ENCODE assay signal across 9 mouse cellular contexts in the genomic region with DNA sequence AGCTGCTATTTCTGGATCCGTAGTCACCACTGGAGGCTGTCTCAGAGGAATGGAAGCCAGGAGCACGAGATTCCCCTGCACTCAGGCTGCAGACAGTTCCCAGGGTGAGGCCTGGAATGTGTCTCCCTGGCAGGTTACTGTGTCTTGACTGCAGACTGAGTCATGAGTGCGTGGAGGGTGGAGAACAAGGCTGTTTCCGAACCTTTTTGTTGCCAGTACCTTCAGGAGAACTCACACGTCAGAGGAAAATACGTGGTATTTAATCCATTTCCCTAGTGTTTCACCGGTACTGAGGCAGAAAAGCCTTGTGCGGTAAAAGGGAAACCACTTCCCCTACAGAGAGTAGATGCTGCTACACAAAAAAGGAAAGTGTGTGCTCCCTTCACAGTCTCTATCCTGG. TPM values are rescaled to one million over a fixed set of nuclear protein-coding genes. Genes with fewer than 3 reads are reported as not detected.
DNase-seq lines count a peak whose midpoint lies in the region; ATAC-seq and TF ChIP-seq lines count a peak whose summit lies in the region.
"Had no signal": no experiment of that assay in that cellular context is flagged by ENCODE, and none has a peak within 500 bp of the region (broad histone marks: within the 10 kb centered on the region; RNA-seq: fewer than 3 reads in every experiment).

No protein-coding gene starts in this region.

- no peak overlapping the region for H3ac ChIP-seq in myocyte (ENCODE audit: control insufficient read depth, insufficient read length)

- H3K9me3 ChIP-seq in midbrain, embryonic 11.5 days (ENCODE audit: control insufficient read depth, low read length): no peaks in the 10 kb centered on the region
- no peaks in the 10 kb centered on the region for H3K9me3 ChIP-seq in midbrain, embryonic 14.5 days (ENCODE audit: control insufficient read depth, low read length)
- H3K9me3 ChIP-seq in embryonic facial prominence, embryonic 10.5 days: no peaks in the 10 kb centered on the region

- H3K9ac ChIP-seq in midbrain, embryonic 11.5 days (ENCODE audit: low read length): no peak overlapping the region
- no peak overlapping the region for H3K9ac ChIP-seq in midbrain, embryonic 14.5 days (replicated peaks; ENCODE audit: low read length)

- no peak overlapping the region for H3K27ac ChIP-seq in midbrain, embryonic 11.5 days (ENCODE audit: low read depth, low read length)
- H3K27ac ChIP-seq in midbrain, embryonic 14.5 days (replicated peaks; ENCODE audit: low read depth, low read length): no peak overlapping the region
- H3K27ac ChIP-seq in embryonic facial prominence, embryonic 10.5 days (replicated peaks): no peak overlapping the region

- H3K36me3 ChIP-seq in midbrain, embryonic 11.5 days (ENCODE audit: control insufficient read depth, insufficient read depth, low read length): no peaks in the 10 kb centered on the region
- H3K36me3 ChIP-seq in midbrain, embryonic 14.5 days (ENCODE audit: control insufficient read depth, insufficient read depth, low read length): no peaks in the 10 kb centered on the region
- H3K36me3 ChIP-seq in embryonic facial prominence, embryonic 10.5 days (replicated peaks): no peaks in the 10 kb centered on the region
- H3K36me3 ChIP-seq in myocyte (ENCODE audit: control insufficient read depth, insufficient read depth): no peaks in the 10 kb centered on the region

- H3K4me3 ChIP-seq in midbrain, embryonic 11.5 days (ENCODE audit: low read depth, low read length): no peak overlapping the region
- no peak overlapping the region for H3K4me3 ChIP-seq in midbrain, embryonic 14.5 days (replicated peaks; ENCODE audit: low read depth, low read length)
- no peak overlapping the region for H3K4me3 ChIP-seq in embryonic facial prominence, embryonic 10.5 days
- H3K4me3 ChIP-seq in myocyte: no peak overlapping the region

- no peaks in the 10 kb centered on the region for H3K27me3 ChIP-seq in midbrain, embryonic 11.5 days (ENCODE audit: control insufficient read depth, insufficient read depth, low read length)
- H3K27me3 ChIP-seq in midbrain, embryonic 14.5 days (ENCODE audit: control insufficient read depth, insufficient read depth, low read length): no peaks in the 10 kb centered on the region
- 0 out of 2 replicates have a peak, but pooled peaks cover under 1% of the 10 kb centered on the region for H3K27me3 ChIP-seq in embryonic facial prominence, embryonic 10.5 days (replicated peaks; ENCODE audit: low read depth, poor library complexity, severe bottlenecking)
- no peaks in the 10 kb centered on the region for H3K27me3 ChIP-seq in myocyte (ENCODE audit: control insufficient read depth, insufficient read depth, insufficient read length)

- 55% methylated on average over 8 of the region's 8 CpGs for WGBS in midbrain, embryonic 11.5 days
- WGBS in midbrain, embryonic 14.5 days: 55% methylated on average over 8 of the region's 8 CpGs
- WGBS in embryonic facial prominence, embryonic 10.5 days: 57% methylated on average over 8 of the region's 8 CpGs

- TF ChIP-seq POLR2A in myocyte (IDR thresholded peaks at IDR 0.05; ENCODE audit: insufficient read length, low read depth): no peak

- DNase-seq in midbrain, embryonic 11.5 days (ENCODE audit: low spot score, missing footprints): peak; percentile 12
- no peak for DNase-seq in midbrain, embryonic 14.5 days
- peak; percentile 21 for DNase-seq in embryonic facial prominence, embryonic 10.5 days (ENCODE audit: low spot score)
- peak; percentile 68 to 81 for DNase-seq in heart, postnatal 10 days
- no peak for DNase-seq in layer of hippocampus, adult 9-11 months
- DNase-seq in cerebellum, postnatal 14 days: no peak
- no peak for DNase-seq in spleen, postnatal 14 days (ENCODE audit: low spot score in 2 of 2)

- intact Hi-C loops in heart, postnatal 10 days (cut with DNase I): loop anchor here (5.0 kb wide), 1 partner anchor 34 kb away; no protein-coding TSS in a partner anchor

- no peak overlapping the region for H3K4me2 ChIP-seq in midbrain, embryonic 11.5 days
- no peak overlapping the region for H3K4me2 ChIP-seq in midbrain, embryonic 14.5 days (ENCODE audit: low read length)
- H3K4me2 ChIP-seq in myocyte (ENCODE audit: low read depth): peak overlapping the region; percentile 70

- H3K79me2 ChIP-seq in myocyte (ENCODE audit: control insufficient read depth, insufficient read depth): no peaks in the 10 kb centered on the region

- no peak for ATAC-seq in midbrain, embryonic 11.5 days (ENCODE audit: low FRiP score)
- no peak for ATAC-seq in midbrain, embryonic 14.5 days (ENCODE audit: low FRiP score, low TSS enrichment)

- H3K4me1 ChIP-seq in midbrain, embryonic 11.5 days (ENCODE audit: control insufficient read depth, insufficient read depth, low read length): no peaks in the 10 kb centered on the region
- no peaks in the 10 kb centered on the region for H3K4me1 ChIP-seq in midbrain, embryonic 14.5 days (ENCODE audit: control insufficient read depth, insufficient read depth, low read length)
- 0 out of 2 replicates have a peak, but pooled peaks cover 4% of the 10 kb centered on the region for H3K4me1 ChIP-seq in embryonic facial prominence, embryonic 10.5 days

TF ChIP-seq in myocyte, 11 proteins besides CTCF, POLR2A, EP300 and RAD21:
- no peak for TF ChIP-seq TCF12 (IDR thresholded peaks at IDR 0.05; ENCODE audit: insufficient read depth, poor library complexity, severe bottlenecking)
- TF ChIP-seq MYOG (IDR thresholded peaks at IDR 0.05; ENCODE audit: control insufficient read depth in 1 of 3, insufficient read depth in 1 of 3, insufficient read length in 2 of 3, low read depth in 2 of 3): peak in 1 of 3 experiments; percentile 66
- peak in 1 of 3 experiments; percentile 60 for TF ChIP-seq MYOD1 (IDR thresholded peaks at IDR 0.05; ENCODE audit: control insufficient read depth in 1 of 3, insufficient read length in 2 of 3, low read depth in 2 of 3)
TF ChIP-seq in myocyte: peak in this region for 2.

RNA-seq across cellular contexts. Expression of gene Prnp, which starts 6.9 kb away (rescaled TPM):
- polyA plus RNA-seq in midbrain, embryonic 11.5 days (2014; fragmentation: Nextera tagmentation; extraction: Ambion mirVana): 27.2 and 29.7 TPM in 2 replicates
- 97.3 and 118 TPM in 2 replicates for polyA plus RNA-seq in midbrain, embryonic 14.5 days (2014; fragmentation: Nextera tagmentation; extraction: Ambion mirVana)
- 14.7 and 21.7 TPM in 2 replicates for polyA plus RNA-seq in embryonic facial prominence, embryonic 10.5 days (2016; fragmentation: Nextera tagmentation; extraction: Ambion mirVana)
- 100 to 1,000 TPM in 1 of 2 experiments, 10 to 100 TPM in 1; 83.6 to 102 TPM for total RNA-seq in heart, postnatal 10 days (2021)
- 133 TPM for polyA plus RNA-seq in myocyte (2012; fragmentation: generic; extraction: Trizol)

RNA-seq across cellular contexts. Expression of gene Prn, which starts 6.9 kb away (rescaled TPM):
- polyA plus RNA-seq in midbrain, embryonic 11.5 days (2014; fragmentation: Nextera tagmentation; extraction: Ambion mirVana): not detected in 2 replicates
- not detected in 2 replicates for polyA plus RNA-seq in midbrain, embryonic 14.5 days (2014; fragmentation: Nextera tagmentation; extraction: Ambion mirVana)
- not detected in 2 replicates for polyA plus RNA-seq in embryonic facial prominence, embryonic 10.5 days (2016; fragmentation: Nextera tagmentation; extraction: Ambion mirVana)
- 1 to 10 TPM; 1.4 to 6.6 TPM for total RNA-seq in heart, postnatal 10 days (2021)
- polyA plus RNA-seq in myocyte (2012; fragmentation: generic; extraction: Trizol): 0.10 TPM
- polyA plus RNA-seq: limb, embryonic 11.5 days had no signal

RNA-seq across cellular contexts. Expression of gene Erv3, which starts 43.3 kb away (rescaled TPM):
- not detected in 2 replicates for polyA plus RNA-seq in midbrain, embryonic 11.5 days (2014; fragmentation: Nextera tagmentation; extraction: Ambion mirVana)
- not detected in 2 replicates for polyA plus RNA-seq in midbrain, embryonic 14.5 days (2014; fragmentation: Nextera tagmentation; extraction: Ambion mirVana)
- polyA plus RNA-seq in embryonic facial prominence, embryonic 10.5 days (2016; fragmentation: Nextera tagmentation; extraction: Ambion mirVana): not detected in 2 replicates
- total RNA-seq in heart, postnatal 10 days (2021): not detected
- polyA plus RNA-seq in myocyte (2012; fragmentation: generic; extraction: Trizol): 0.01 TPM
- polyA plus RNA-seq: limb, embryonic 11.5 days had no signal

RNA-seq across cellular contexts. Expression of gene Prnd, which starts 47.8 kb away (rescaled TPM):
- 5.3 and 6.9 TPM in 2 replicates for polyA plus RNA-seq in midbrain, embryonic 11.5 days (2014; fragmentation: Nextera tagmentation; extraction: Ambion mirVana)
- 6.4 and 14.1 TPM in 2 replicates for polyA plus RNA-seq in midbrain, embryonic 14.5 days (2014; fragmentation: Nextera tagmentation; extraction: Ambion mirVana)
- 6.6 and 10.0 TPM in 2 replicates for polyA plus RNA-seq in embryonic facial prominence, embryonic 10.5 days (2016; fragmentation: Nextera tagmentation; extraction: Ambion mirVana)
- 10 to 100 TPM; 16.1 to 26.7 TPM for total RNA-seq in heart, postnatal 10 days (2021)
- not detected for polyA plus RNA-seq in myocyte (2012; fragmentation: generic; extraction: Trizol)

Comparison
In these comparisons a context has a peak if more than half of its experiments do, and no peak if none do; other contexts are left out.
1. DNase-seq: peak in midbrain, embryonic 11.5 days (single experiment), embryonic facial prominence, embryonic 10.5 days (single experiment) and heart, postnatal 10 days (2 of 2); none in midbrain, embryonic 14.5 days (single experiment), layer of hippocampus, adult 9-11 months (single experiment), cerebellum, postnatal 14 days (0 of 2) and spleen, postnatal 14 days (0 of 2).